Mouse (Mus musculus) megakaryocyte, embryonic 14.5 days (primary cell): ENCODE measurements around the gene Tmem246. TPM values are rescaled to one million over a fixed set of nuclear protein-coding genes. Genes with fewer than 3 reads are reported as not detected.
A peak's percentile ranks its signal among the peaks of the same experiment; 100 is the strongest.

Experiments used
- H3K27me3 ChIP-seq: replicated peaks from 2 replicates; pipeline ENCODE3; 2012; ENCODE audit warnings: inconsistent platforms
- H3K36me3 ChIP-seq: replicated peaks from 2 replicates; pipeline ENCODE3; 2012; ENCODE audit warnings: low read length, inconsistent platforms, mixed read lengths
- H3K4me1 ChIP-seq: 2 replicates; pipeline ENCODE4 v1.6.1; 2012; ENCODE audit warnings: inconsistent platforms
- H3K4me3 ChIP-seq: replicated peaks from 2 replicates; pipeline ENCODE3; 2012; ENCODE audit warnings: moderate library complexity, mild to moderate bottlenecking, inconsistent platforms
- H3K9me3 ChIP-seq: 2 replicates; pipeline ENCODE4 v1.6.1; 2012; ENCODE audit warnings: inconsistent platforms
- FLI1 ChIP-seq: IDR thresholded peaks from 2 replicates; pipeline ENCODE4 v1.6.1; 2012; ENCODE audit warnings: low read length, inconsistent platforms, mixed read lengths
- GATA1 ChIP-seq: IDR thresholded peaks from 3 replicates; pipeline ENCODE4 v1.6.1; 2012; ENCODE audit warnings: mixed read lengths, low read length, inconsistent platforms, borderline replicate concordance
- polyA plus RNA-seq: library from polyadenylated mRNA; stranded (reverse); fragments of >175 nt; gene quantifications from 2 replicates; pipeline ENCODE4 v1.2.3, GENCODE M21; 2012; ENCODE audit warnings: low replicate concordance; ENCODE audit not compliant: insufficient read depth

Tmem246 gene
- polyA plus RNA-seq, 1 experiment, result 15.3 TPM

- peak; percentile 29; the same call in 1 of the 3 replicates for TF ChIP-seq GATA1
- no peak for TF ChIP-seq FLI1
- Histone ChIP-seq H3K27me3 (no peaks in the 10 kb centered on the region), H3K9me3 (no peaks in the 10 kb centered on the region), H3K4me1 (peaks cover 62% of the 10 kb centered on the region), H3K36me3 (peaks cover 22% of the 10 kb centered on the region), H3K4me3 (peak overlapping the region; percentile 60)
These were observed 16.4 kb downstream of the Tmem246 start for GRCm38 (mm10) chr4:49581256-49581655.

GRCm38 (mm10) chr4:49572194-49572593 lies 25.5 kb downstream of the Tmem246 start:
- TF ChIP-seq GATA1 (no peak), FLI1 (no peak)
- no peaks in the 10 kb centered on the region for H3K27me3 ChIP-seq
- H3K4me1 ChIP-seq, result peaks cover 24% of the 10 kb centered on the region
- no peak overlapping the region for H3K4me3 ChIP-seq
- no peaks in the 10 kb centered on the region for H3K36me3 ChIP-seq
- no peaks in the 10 kb centered on the region for H3K9me3 ChIP-seq

GRCm38 (mm10) chr4:49567613-49568012 lies 30.1 kb downstream of the Tmem246 start:
- H3K4me3 ChIP-seq, result no peak overlapping the region
- H3K27me3 ChIP-seq, result no peaks in the 10 kb centered on the region
- TF ChIP-seq GATA1 (no peak), FLI1 (no peak)
- H3K9me3 ChIP-seq, result no peaks in the 10 kb centered on the region
- no peaks in the 10 kb centered on the region for H3K36me3 ChIP-seq
- peaks cover 31% of the 10 kb centered on the region for H3K4me1 ChIP-seq

GRCm38 (mm10) chr4:49559915-49560772 lies 37.5 kb downstream of the Tmem246 start:
- Histone ChIP-seq H3K9me3 (0 out of 2 replicates have a peak, but pooled peaks cover 3% of the 10 kb centered on the region), H3K36me3 (no peaks in the 10 kb centered on the region), H3K4me3 (peak overlapping the region; percentile 25), H3K27me3 (peaks cover 11% of the 10 kb centered on the region), H3K4me1 (no peaks in the 10 kb centered on the region)
- no peak for TF ChIP-seq GATA1
- TF ChIP-seq FLI1, result no peak

GRCm38 (mm10) chr4:49558181-49558580 lies 39.5 kb downstream of the Tmem246 start:
- H3K4me3 ChIP-seq, result no peak overlapping the region
- peaks cover 14% of the 10 kb centered on the region for H3K27me3 ChIP-seq
- TF ChIP-seq FLI1 (no peak), GATA1 (no peak)
- H3K36me3 ChIP-seq, result no peaks in the 10 kb centered on the region
- 0 out of 2 replicates have a peak, but pooled peaks cover 3% of the 10 kb centered on the region for H3K9me3 ChIP-seq
- H3K4me1 ChIP-seq, result no peaks in the 10 kb centered on the region

- no peaks in the 10 kb centered on the region for H3K4me1 ChIP-seq
- TF ChIP-seq GATA1 (no peak), FLI1 (no peak)
- 0 out of 2 replicates have a peak, but pooled peaks cover 3% of the 10 kb centered on the region for H3K9me3 ChIP-seq
- peaks cover 14% of the 10 kb centered on the region for H3K27me3 ChIP-seq
- H3K4me3 ChIP-seq, result no peak overlapping the region
- H3K36me3 ChIP-seq, result no peaks in the 10 kb centered on the region
These were observed 40.3 kb downstream of the Tmem246 start for GRCm38 (mm10) chr4:49557375-49557774.

GRCm38 (mm10) chr4:49553380-49553779 lies 44.3 kb downstream of the Tmem246 start:
- H3K27me3 ChIP-seq, result peaks cover 3% of the 10 kb centered on the region
- TF ChIP-seq GATA1, result no peak
- TF ChIP-seq FLI1, result no peak
- H3K4me1 ChIP-seq, result no peaks in the 10 kb centered on the region
- H3K36me3 ChIP-seq, result no peaks in the 10 kb centered on the region
- no peak overlapping the region for H3K4me3 ChIP-seq
- no peaks in the 10 kb centered on the region for H3K9me3 ChIP-seq

- H3K27me3 ChIP-seq, result peaks cover 4% of the 10 kb centered on the region
- TF ChIP-seq GATA1, result no peak
- TF ChIP-seq FLI1, result no peak
- no peaks in the 10 kb centered on the region for H3K9me3 ChIP-seq
- H3K4me1 ChIP-seq, result no peaks in the 10 kb centered on the region
- no peak within 1 kb of the TSS for H3K4me3 ChIP-seq
- H3K36me3 ChIP-seq, result no peaks in the 10 kb centered on the region
These were observed 48.3 kb downstream of the Tmem246 start, which contains the start of gene Aldob for GRCm38 (mm10) chr4:49549383-49549782. TSS of gene Aldob (minus strand) at chr4:49549546.

GRCm38 (mm10) chr4:49547544-49548219 lies 50.0 kb downstream of the Tmem246 start:
- H3K9me3 ChIP-seq, result no peaks in the 10 kb centered on the region
- H3K4me1 ChIP-seq, result no peaks in the 10 kb centered on the region
- no peak overlapping the region for H3K4me3 ChIP-seq
- H3K27me3 ChIP-seq, result peaks cover 2% of the 10 kb centered on the region
- no peak for TF ChIP-seq GATA1
- TF ChIP-seq FLI1, result no peak
- no peaks in the 10 kb centered on the region for H3K36me3 ChIP-seq
